Mouse (Mus musculus) left cerebral cortex, postnatal 36 days (tissue): ENCODE data around the gene Dzip1l. TPM values are rescaled to one million over a fixed set of nuclear protein-coding genes. Genes with fewer than 3 reads are reported as not detected.

Source experiments
- DNase-seq, 2 experiments: peaks; one replicate each; pipeline ENCODE4 v3.0.0; 2021 to 2022; ENCODE audit warnings: low spot score in 2 of 2, mixed read lengths in 1 of 2
- intact Hi-C: fragments of 180-260 bp; cut with DNase I; formaldehyde crosslinking; loops from one replicate; pipeline ENCODE4 v1.15.1; 2025
- total RNA-seq, 2 experiments: library from RNA; stranded (reverse); gene quantifications; 2 replicates each; pipeline ENCODE4 v1.2.3; 2021

Gene Dzip1l
- total RNA-seq, 2 experiments from 2014 or later: 21.6 to 29.7 TPM

- no peak for DNase-seq
- intact Hi-C loops: no loop called here
Measured at GRCm38 (mm10) chr9:99706264-99706663, 77.0 kb downstream of the Dzip1l start.

GRCm38 (mm10) chr9:99707425-99708126 lies 78.3 kb downstream of the Dzip1l start:
- intact Hi-C loops: no loop called here
- no peak for DNase-seq

- DNase-seq: no peak
- intact Hi-C loops: no loop called here
Measured at GRCm38 (mm10) chr9:99709588-99710248, 80.4 kb downstream of the Dzip1l start.

- no peak for DNase-seq
- intact Hi-C loops: no loop called here
Measured at GRCm38 (mm10) chr9:99710297-99710696, 81.0 kb downstream of the Dzip1l start.

GRCm38 (mm10) chr9:99717134-99717533 lies 87.8 kb downstream of the Dzip1l start, which contains the start of gene Cldn18:
Gene Cldn18 (minus strand): TSS chr9:99717267.
- intact Hi-C loops: no loop called here
- no peak for DNase-seq

Other genes starting within 250 kb of the Dzip1l start
- gene Mras, start 192.1 kb upstream of the Dzip1l start, total RNA-seq: 100 to 1,000 TPM; 151 to 157 TPM
- gene Nme9, start 178.0 kb upstream of the Dzip1l start, total RNA-seq: not detected
- 10 to 100 TPM; 49.5 to 52.4 TPM for gene Armc8, start 60.6 kb upstream of the Dzip1l start, total RNA-seq
- 10 to 100 TPM; 13.2 to 13.3 TPM for gene Dbr1, start 53.7 kb upstream of the Dzip1l start, total RNA-seq
- under 1 TPM; 0.23 to 0.25 TPM for gene A4gnt, start 17.0 kb upstream of the Dzip1l start, total RNA-seq
- gene Cldn18, start 87.8 kb downstream of the Dzip1l start, total RNA-seq: not detected
- gene Sox14, start 246.7 kb downstream of the Dzip1l start, total RNA-seq: not detected